Mouse (Mus musculus) midbrain, embryonic 12.5 days (tissue): Measurements from ENCODE around the gene Rictor. TPM values are rescaled to one million over a fixed set of nuclear protein-coding genes. Genes with fewer than 3 reads are reported as not detected.

ENCODE experiments used
- ATAC-seq: fragments of 200-750 bp; cut with Nextera tagmentation; 2 replicates; pipeline ENCODE4 v1.8.0; 2017; ENCODE audit warnings: low read depth, moderate TSS enrichment, moderate library complexity; ENCODE audit not compliant: low FRiP score
- H3K27ac ChIP-seq: fragments of 300-500 bp; sonication (generic); replicated peaks from 2 replicates; pipeline ENCODE4 v1.5.1; 2016; ENCODE audit warnings: mild to moderate bottlenecking
- H3K27me3 ChIP-seq: fragments of 300-500 bp; sonication (generic); 2 replicates; pipeline ENCODE4 v1.6.1; 2016; ENCODE audit warnings: mild to moderate bottlenecking
- H3K36me3 ChIP-seq: fragments of 300-500 bp; sonication (generic); 2 replicates; pipeline ENCODE4 v1.6.1; 2016
- H3K4me1 ChIP-seq: fragments of 300-500 bp; sonication (generic); 2 replicates; pipeline ENCODE4 v1.6.1; 2016
- H3K4me2 ChIP-seq: fragments of 300-500 bp; sonication (generic); replicated peaks from 2 replicates; pipeline ENCODE4 v1.6.1; 2016; ENCODE audit warnings: mild to moderate bottlenecking, moderate library complexity
- H3K4me3 ChIP-seq: fragments of 300-500 bp; sonication (generic); 2 replicates; pipeline ENCODE4 v1.5.1; 2016; ENCODE audit warnings: mild to moderate bottlenecking
- H3K9ac ChIP-seq: fragments of 300-500 bp; sonication (generic); replicated peaks from 2 replicates; pipeline ENCODE4 v1.6.1; 2016; ENCODE audit warnings: mild to moderate bottlenecking, moderate library complexity
- H3K9me3 ChIP-seq: fragments of 300-500 bp; sonication (generic); 2 replicates; pipeline ENCODE4 v1.6.1; 2016; ENCODE audit warnings: mild to moderate bottlenecking
- WGBS: fragments of 180-500 bp; shearing (Covaris S2); methylation state at CpG from one replicate; pipeline ENCODE4 v1.1.7; 2016; 5-methylcytosine and 5-hydroxymethylcytosine counted together
- polyA plus RNA-seq: library from polyadenylated mRNA; unstranded; fragments of >200 nt; fragmentation: Nextera tagmentation; extraction: Ambion mirVana; gene quantifications from 2 replicates; pipeline ENCODE4 v1.2.1, GENCODE M21; 2016

Rictor gene
- polyA plus RNA-seq, 1 experiment from 2014 or later, result 59.0 TPM

- 83% methylated on average over 7 of the region's 7 CpGs for WGBS
- no peaks in the 10 kb centered on the region for H3K27me3 ChIP-seq
- H3K27ac ChIP-seq, result no peak overlapping the region
- no peaks in the 10 kb centered on the region for H3K9me3 ChIP-seq
- no peak overlapping the region for H3K4me2 ChIP-seq
- H3K4me3 ChIP-seq, result no peak overlapping the region
- H3K4me1 ChIP-seq, result peaks cover 25% of the 10 kb centered on the region
- no peaks in the 10 kb centered on the region for H3K36me3 ChIP-seq
- ATAC-seq, result no peak
- no peak overlapping the region for H3K9ac ChIP-seq
These were observed 3.0 kb downstream of the Rictor start for GRCm38 (mm10) chr15:6711226-6711625.

- H3K4me1 ChIP-seq, result peaks cover 19% of the 10 kb centered on the region
- H3K27me3 ChIP-seq, result no peaks in the 10 kb centered on the region
- 61% methylated on average over 7 of the region's 7 CpGs for WGBS
- no peak overlapping the region for H3K4me3 ChIP-seq
- H3K4me2 ChIP-seq, result no peak overlapping the region
- no peak overlapping the region for H3K9ac ChIP-seq
- ATAC-seq, result no peak
- no peaks in the 10 kb centered on the region for H3K9me3 ChIP-seq
- peaks cover 5% of the 10 kb centered on the region; the same call in 1 of the 2 replicates for H3K36me3 ChIP-seq
- H3K27ac ChIP-seq, result no peak overlapping the region
These were observed 6.6 kb downstream of the Rictor start for GRCm38 (mm10) chr15:6714819-6715218.

GRCm38 (mm10) chr15:6715237-6715636 is 7.1 kb downstream of the Rictor start:
- Histone ChIP-seq H3K36me3 (peaks cover 6% of the 10 kb centered on the region; the same call in 1 of the 2 replicates), H3K4me3 (no peak overlapping the region), H3K4me2 (no peak overlapping the region), H3K27me3 (no peaks in the 10 kb centered on the region), H3K9ac (no peak overlapping the region), H3K4me1 (peaks cover 16% of the 10 kb centered on the region), H3K27ac (no peak overlapping the region), H3K9me3 (0 out of 2 replicates have a peak, but pooled peaks cover 1% of the 10 kb centered on the region)
- WGBS, result 77% methylated on average over 6 of the region's 6 CpGs
- ATAC-seq, result no peak

GRCm38 (mm10) chr15:6721385-6721784 is 13.2 kb downstream of the Rictor start:
- Histone ChIP-seq H3K27me3 (no peaks in the 10 kb centered on the region), H3K27ac (no peak overlapping the region), H3K36me3 (peaks cover 6% of the 10 kb centered on the region; the same call in 1 of the 2 replicates), H3K4me2 (no peak overlapping the region), H3K4me3 (no peak overlapping the region), H3K9me3 (0 out of 2 replicates have a peak, but pooled peaks cover 4% of the 10 kb centered on the region), H3K4me1 (no peaks in the 10 kb centered on the region), H3K9ac (no peak overlapping the region)
- ATAC-seq, result no peak
- WGBS, result 97% methylated on average over 2 of the region's 2 CpGs

- Histone ChIP-seq H3K9me3 (0 out of 2 replicates have a peak, but pooled peaks cover 4% of the 10 kb centered on the region), H3K4me1 (no peaks in the 10 kb centered on the region), H3K36me3 (peaks cover 6% of the 10 kb centered on the region; the same call in 1 of the 2 replicates), H3K4me3 (no peak overlapping the region), H3K27ac (no peak overlapping the region), H3K27me3 (no peaks in the 10 kb centered on the region), H3K9ac (no peak overlapping the region), H3K4me2 (no peak overlapping the region)
- ATAC-seq, result no peak
- 91% methylated on average over 4 of the region's 4 CpGs for WGBS
These were observed 13.6 kb downstream of the Rictor start for GRCm38 (mm10) chr15:6721802-6722201.

GRCm38 (mm10) chr15:6722405-6723176 is 14.4 kb downstream of the Rictor start:
- ATAC-seq, result no peak
- Histone ChIP-seq H3K36me3 (peaks cover 6% of the 10 kb centered on the region; the same call in 1 of the 2 replicates), H3K9me3 (0 out of 2 replicates have a peak, but pooled peaks cover 4% of the 10 kb centered on the region), H3K4me3 (no peak overlapping the region), H3K27ac (no peak overlapping the region), H3K4me1 (0 out of 2 replicates have a peak, but pooled peaks cover 1% of the 10 kb centered on the region), H3K9ac (no peak overlapping the region), H3K4me2 (no peak overlapping the region), H3K27me3 (no peaks in the 10 kb centered on the region)
- 95% methylated on average over 11 of the region's 11 CpGs for WGBS

- H3K36me3 ChIP-seq, result peaks cover 6% of the 10 kb centered on the region; the same call in 1 of the 2 replicates
- no peaks in the 10 kb centered on the region for H3K27me3 ChIP-seq
- no peak overlapping the region for H3K4me2 ChIP-seq
- no peak for ATAC-seq
- no peak overlapping the region for H3K4me3 ChIP-seq
- H3K9me3 ChIP-seq, result 0 out of 2 replicates have a peak, but pooled peaks cover 4% of the 10 kb centered on the region
- no peak overlapping the region for H3K9ac ChIP-seq
- H3K4me1 ChIP-seq, result 0 out of 2 replicates have a peak, but pooled peaks cover 2% of the 10 kb centered on the region
- H3K27ac ChIP-seq, result no peak overlapping the region
These were observed 15.2 kb downstream of the Rictor start for GRCm38 (mm10) chr15:6723338-6723737.

- 0 out of 2 replicates have a peak, but pooled peaks cover 2% of the 10 kb centered on the region for H3K4me1 ChIP-seq
- peaks cover 5% of the 10 kb centered on the region; the same call in 1 of the 2 replicates for H3K36me3 ChIP-seq
- no peak overlapping the region for H3K27ac ChIP-seq
- no peak overlapping the region for H3K4me3 ChIP-seq
- ATAC-seq, result no peak
- H3K27me3 ChIP-seq, result no peaks in the 10 kb centered on the region
- WGBS, result 96% methylated on average over 1 of the region's 1 CpGs
- H3K9me3 ChIP-seq, result 0 out of 2 replicates have a peak, but pooled peaks cover 4% of the 10 kb centered on the region
- H3K4me2 ChIP-seq, result no peak overlapping the region
- no peak overlapping the region for H3K9ac ChIP-seq
These were observed 16.3 kb downstream of the Rictor start for GRCm38 (mm10) chr15:6724442-6724841.

GRCm38 (mm10) chr15:6726130-6726808 is 18.1 kb downstream of the Rictor start:
- H3K27ac ChIP-seq, result no peak overlapping the region
- H3K9me3 ChIP-seq, result no peaks in the 10 kb centered on the region
- no peaks in the 10 kb centered on the region for H3K27me3 ChIP-seq
- WGBS, result 82% methylated on average over 5 of the region's 5 CpGs
- H3K9ac ChIP-seq, result no peak overlapping the region
- H3K4me3 ChIP-seq, result no peak overlapping the region
- ATAC-seq, result no peak
- H3K4me2 ChIP-seq, result no peak overlapping the region
- H3K36me3 ChIP-seq, result no peaks in the 10 kb centered on the region
- 0 out of 2 replicates have a peak, but pooled peaks cover 2% of the 10 kb centered on the region for H3K4me1 ChIP-seq

- Histone ChIP-seq H3K27ac (no peak overlapping the region), H3K36me3 (0 out of 2 replicates have a peak, but pooled peaks cover 3% of the 10 kb centered on the region), H3K4me2 (no peak overlapping the region), H3K9ac (no peak overlapping the region), H3K4me3 (no peak overlapping the region), H3K9me3 (no peaks in the 10 kb centered on the region), H3K4me1 (no peaks in the 10 kb centered on the region), H3K27me3 (no peaks in the 10 kb centered on the region)
- WGBS, result 81% methylated on average over 5 of the region's 5 CpGs
- ATAC-seq, result no peak
These were observed 24.9 kb downstream of the Rictor start for GRCm38 (mm10) chr15:6733076-6733475.

- no peaks in the 10 kb centered on the region for H3K9me3 ChIP-seq
- ATAC-seq, result no peak
- no peak overlapping the region for H3K4me2 ChIP-seq
- H3K4me3 ChIP-seq, result no peak overlapping the region
- peaks cover 12% of the 10 kb centered on the region for H3K36me3 ChIP-seq
- no peak overlapping the region for H3K9ac ChIP-seq
- H3K27ac ChIP-seq, result no peak overlapping the region
- H3K4me1 ChIP-seq, result no peaks in the 10 kb centered on the region
- WGBS, result 89% methylated on average over 2 of the region's 2 CpGs
- no peaks in the 10 kb centered on the region for H3K27me3 ChIP-seq
These were observed 31.0 kb downstream of the Rictor start for GRCm38 (mm10) chr15:6739180-6739579.
